Mouse (Mus musculus): ENCODE data around the gene Trmt2a. TPM values are rescaled to one million over a fixed set of nuclear protein-coding genes. Genes with fewer than 3 reads are reported as not detected.

Trmt2a gene
- polyA plus RNA-seq, 1 experiment from 2014 or later, result 70.9 TPM

MicroRNAs within 50 kb of the gene (microRNA counts, 519-probe panel; counts per million panel counts)
- not detected for microRNA mmu-miR-1306

Small RNA genes within 50 kb of the gene (microRNA-seq; reads per million reads assigned to microRNA genes)
- gene Gm24572 (0.81 reads per million), gene Mir1306 (163 reads per million, percentile 56 among the genes with 10 or more reads in this experiment)

Other genes with a start within 250 kb of the Trmt2a start
- gene Dgcr6, start 195.8 kb upstream of the Trmt2a start, polyA plus RNA-seq (2014; fragmentation: Nextera tagmentation; extraction: Ambion mirVana), result 128 and 156 TPM in 2 replicates
- 2.8 and 3.1 TPM in 2 replicates for gene Prodh, start 158.5 kb upstream of the Trmt2a start, polyA plus RNA-seq (2014; fragmentation: Nextera tagmentation; extraction: Ambion mirVana)
- gene Rtn4r, start 121.0 kb upstream of the Trmt2a start, polyA plus RNA-seq (2014; fragmentation: Nextera tagmentation; extraction: Ambion mirVana), result 22.7 and 26.2 TPM in 2 replicates
- not detected in 2 replicates for gene Ccdc188, start 30.8 kb upstream of the Trmt2a start, polyA plus RNA-seq (2014; fragmentation: Nextera tagmentation; extraction: Ambion mirVana)
- 14.8 and 16.4 TPM in 2 replicates for gene Zdhhc8, start 13.5 kb upstream of the Trmt2a start, polyA plus RNA-seq (2014; fragmentation: Nextera tagmentation; extraction: Ambion mirVana)
- gene Ranbp1, start 53 bp downstream of the Trmt2a start, polyA plus RNA-seq (2014; fragmentation: Nextera tagmentation; extraction: Ambion mirVana), result 411 and 415 TPM in 2 replicates
- gene Gm49776, start 9.6 kb downstream of the Trmt2a start, polyA plus RNA-seq (2014; fragmentation: Nextera tagmentation; extraction: Ambion mirVana), result 5.3 TPM in 1 of 2 replicates, not detected in the other
- gene Dgcr8, start 40.6 kb downstream of the Trmt2a start, polyA plus RNA-seq (2014; fragmentation: Nextera tagmentation; extraction: Ambion mirVana), result 31.8 and 35.2 TPM in 2 replicates
- gene Tango2, start 99.4 kb downstream of the Trmt2a start, polyA plus RNA-seq (2014; fragmentation: Nextera tagmentation; extraction: Ambion mirVana), result 94.5 and 97.9 TPM in 2 replicates
- gene Arvcf, start 99.5 kb downstream of the Trmt2a start, polyA plus RNA-seq (2014; fragmentation: Nextera tagmentation; extraction: Ambion mirVana), result 53.2 and 64.6 TPM in 2 replicates
- gene Txnrd2, start 177.7 kb downstream of the Trmt2a start, polyA plus RNA-seq (2014; fragmentation: Nextera tagmentation; extraction: Ambion mirVana), result 26.0 and 28.2 TPM in 2 replicates
- gene Comt, start 178.2 kb downstream of the Trmt2a start, polyA plus RNA-seq (2014; fragmentation: Nextera tagmentation; extraction: Ambion mirVana), result 91.6 and 99.4 TPM in 2 replicates